Mouse (Mus musculus) retina, postnatal 1 day (tissue): Measurements from ENCODE around the gene Fahd2a.

Experiments
- DNase-seq: peaks from one replicate; pipeline ENCODE4 v3.0.0-alpha.2; 2012

Fahd2a gene

GRCm38 (mm10) chr2:127430238-127430637 lies 14.1 kb downstream of the Fahd2a start:
- DNase-seq = peak; percentile 62

GRCm38 (mm10) chr2:127424977-127425376 lies 19.4 kb downstream of the Fahd2a start, which contains the start of gene Gpat2:
Gene Gpat2 (plus strand): TSS chr2:127425199.
- DNase-seq = no peak

GRCm38 (mm10) chr2:127418266-127418970 lies 25.9 kb downstream of the Fahd2a start:
- DNase-seq = no peak

GRCm38 (mm10) chr2:127416706-127417105 lies 27.7 kb downstream of the Fahd2a start:
- no peak for DNase-seq

GRCm38 (mm10) chr2:127415806-127416205 lies 28.6 kb downstream of the Fahd2a start:
- no peak for DNase-seq

- no peak for DNase-seq
Observed at GRCm38 (mm10) chr2:127411126-127411525, 33.2 kb downstream of the Fahd2a start.

GRCm38 (mm10) chr2:127398738-127399137 lies 45.6 kb downstream of the Fahd2a start:
- DNase-seq = no peak

- DNase-seq = no peak
Observed at GRCm38 (mm10) chr2:127394606-127395161, 49.7 kb downstream of the Fahd2a start.

GRCm38 (mm10) chr2:127391323-127391722 lies 53.0 kb downstream of the Fahd2a start:
- DNase-seq = no peak

- no peak for DNase-seq
Observed at GRCm38 (mm10) chr2:127390846-127391245, 53.5 kb downstream of the Fahd2a start.

- DNase-seq = no peak
Observed at GRCm38 (mm10) chr2:127390352-127390751, 54.0 kb downstream of the Fahd2a start.

GRCm38 (mm10) chr2:127387521-127387920 lies 56.8 kb downstream of the Fahd2a start:
- DNase-seq = no peak
